Mouse (Mus musculus): ENCODE results near the gene Slc7a3.
"Not testable (repeated sequence)": the region's sequence is repeated elsewhere in the genome, so short reads cannot be mapped to it uniquely, and the experiment has no call there.

Slc7a3 gene

GRCm38 (mm10) chrX:101085920-101086319 lies at the start of gene Slc7a3:
Gene Slc7a3, minus strand, starts transcription at chrX:101086020.
- no peak for DNase-seq (ENCODE audit: low spot score)

DNA sequence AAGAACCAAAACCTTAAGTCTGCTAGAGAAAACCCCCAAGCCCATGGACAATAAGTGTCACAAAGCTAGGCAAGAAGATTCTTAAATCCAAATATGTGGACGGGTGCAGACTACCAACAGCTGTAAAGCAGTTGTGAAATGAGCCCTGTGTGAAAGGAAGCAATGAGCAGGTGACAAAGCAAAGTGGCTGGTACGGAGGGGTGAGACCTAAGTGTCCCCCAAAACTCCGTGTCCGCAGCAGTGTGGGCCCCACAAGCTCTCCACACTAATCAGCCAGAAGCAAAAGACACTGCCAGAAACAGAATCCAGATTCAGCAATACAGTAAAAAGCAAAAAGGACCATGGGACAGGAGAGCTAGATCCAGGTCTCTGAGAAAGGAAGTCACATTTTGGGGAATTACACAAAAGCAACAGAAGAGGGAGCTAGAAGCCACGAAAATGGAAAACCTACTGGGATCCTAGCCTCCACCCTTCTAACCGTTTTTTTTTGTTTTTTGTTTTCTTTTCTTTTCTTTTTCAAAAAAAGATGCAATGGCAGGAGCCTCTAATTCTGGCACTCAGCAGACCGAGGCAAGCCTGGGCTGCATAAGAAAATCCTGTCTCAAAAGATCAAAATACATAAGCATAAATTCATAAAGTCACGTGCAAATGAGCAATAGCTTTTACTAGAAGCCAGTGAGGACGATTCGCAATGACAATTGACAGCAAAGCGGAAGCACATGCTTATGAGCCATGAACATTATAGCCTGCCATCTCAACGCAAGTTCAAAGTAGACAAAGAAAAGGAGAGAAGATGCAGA lies 46.4 kb upstream of the Slc7a3 start:
- DNase-seq (ENCODE audit: low spot score): no peak

DNA sequence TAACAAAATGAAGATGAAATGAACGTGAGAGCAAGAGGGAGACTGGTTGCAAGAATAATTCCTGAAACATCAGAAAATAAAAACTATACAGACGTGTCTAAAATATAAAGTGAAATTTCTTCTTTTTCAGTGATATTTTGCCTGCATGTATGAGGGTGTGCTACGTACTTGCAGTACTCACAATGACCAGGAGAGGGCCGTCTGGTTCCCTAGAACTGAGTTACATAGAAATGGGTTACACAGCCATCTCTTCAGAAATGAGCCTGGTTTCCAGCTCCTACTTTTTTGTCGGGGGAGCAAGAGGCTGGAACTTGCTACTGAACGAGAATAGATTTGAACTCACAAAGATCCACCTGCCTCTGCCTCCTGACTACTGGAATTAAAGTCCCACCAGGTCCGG lies 45.2 kb upstream of the Slc7a3 start:
- peak; percentile 77 for DNase-seq (ENCODE audit: low spot score)

DNA sequence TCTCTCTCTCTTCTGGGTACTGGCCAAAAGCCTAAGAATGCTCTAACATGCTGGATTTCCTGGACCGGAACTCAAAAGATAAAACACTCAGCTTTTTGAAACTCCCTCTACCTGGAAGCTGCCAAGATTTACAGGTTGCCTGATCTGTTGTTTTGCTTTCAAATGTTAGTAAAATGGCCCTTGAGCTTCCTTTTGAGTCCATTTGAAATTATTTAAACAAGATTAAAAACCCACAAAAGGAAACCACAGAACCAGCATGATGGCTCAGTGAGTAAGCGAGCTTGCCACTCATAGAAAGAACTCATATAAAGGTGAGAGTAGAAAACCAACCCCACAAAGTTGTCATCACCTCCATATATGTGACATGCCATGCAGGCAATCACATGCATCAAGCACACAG lies 42.7 kb upstream of the Slc7a3 start:
- no peak for DNase-seq (ENCODE audit: low spot score)

DNA sequence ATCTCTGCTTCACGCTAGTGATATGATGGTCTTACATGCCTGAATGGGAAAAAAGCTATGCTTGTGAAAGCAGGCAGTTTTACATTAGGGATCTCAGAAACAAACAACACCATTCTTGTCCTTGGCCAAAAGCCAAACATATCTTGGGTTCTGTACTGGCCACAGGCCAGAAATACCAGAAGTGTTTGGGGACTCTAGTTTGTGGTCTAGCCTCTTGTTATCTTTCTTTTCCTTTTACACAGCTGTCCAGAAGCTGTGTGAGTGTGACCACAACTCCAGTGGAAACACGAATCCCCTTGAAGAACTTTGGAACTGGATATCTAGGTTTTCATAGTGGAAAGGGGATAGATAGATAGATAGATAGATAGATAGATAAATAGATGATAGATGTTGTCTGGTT lies 41.2 kb upstream of the Slc7a3 start:
- DNase-seq (ENCODE audit: low spot score): no peak

- no peak for DNase-seq (ENCODE audit: low spot score)
Observed at GRCm38 (mm10) chrX:101126474-101126955, 40.7 kb upstream of the Slc7a3 start.

DNA sequence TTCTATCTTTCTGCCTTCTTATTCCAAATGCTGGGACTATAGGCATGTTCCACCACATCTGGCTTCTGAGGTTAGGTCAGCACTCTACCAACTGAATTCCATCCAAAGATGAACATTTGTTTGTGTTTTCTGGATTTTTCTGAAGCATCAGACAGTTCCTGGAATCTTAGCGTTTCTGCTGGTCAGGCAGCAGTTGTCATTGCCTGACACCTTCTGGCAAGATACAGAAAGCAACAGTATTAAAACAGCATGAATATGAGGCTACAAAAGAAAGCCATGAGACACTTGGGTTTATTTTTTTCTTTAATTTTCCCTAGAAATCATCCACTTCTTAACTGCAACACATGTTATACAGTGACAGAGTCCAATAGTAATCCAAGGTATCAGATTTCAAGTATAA lies 34.7 kb upstream of the Slc7a3 start:
- DNase-seq (ENCODE audit: low spot score): no peak

GRCm38 (mm10) chrX:101085211-101085610 lies 609 bp downstream of the Slc7a3 start:
- DNase-seq (ENCODE audit: low spot score): not testable (repeated sequence)

DNA sequence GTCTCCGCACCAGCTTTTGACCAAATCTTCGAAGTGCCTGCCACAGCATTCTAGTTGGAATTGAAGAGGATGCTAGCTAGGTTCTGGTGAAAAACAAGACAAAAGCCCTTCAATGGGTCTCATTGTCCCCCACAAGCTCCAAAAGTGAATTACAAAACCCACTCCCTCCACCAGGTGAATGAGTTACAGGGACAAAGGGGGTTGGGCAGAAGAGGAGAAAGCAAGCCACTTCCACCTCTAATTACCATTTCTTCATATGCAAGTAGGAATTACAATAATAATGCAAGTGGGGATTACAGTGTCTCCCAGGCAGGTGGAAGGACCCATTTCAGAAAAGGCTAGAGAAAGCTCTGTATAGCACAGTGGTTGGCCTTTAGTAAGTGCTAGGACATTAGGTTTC lies 1.6 kb downstream of the Slc7a3 start:
- DNase-seq (ENCODE audit: low spot score): no peak

DNA sequence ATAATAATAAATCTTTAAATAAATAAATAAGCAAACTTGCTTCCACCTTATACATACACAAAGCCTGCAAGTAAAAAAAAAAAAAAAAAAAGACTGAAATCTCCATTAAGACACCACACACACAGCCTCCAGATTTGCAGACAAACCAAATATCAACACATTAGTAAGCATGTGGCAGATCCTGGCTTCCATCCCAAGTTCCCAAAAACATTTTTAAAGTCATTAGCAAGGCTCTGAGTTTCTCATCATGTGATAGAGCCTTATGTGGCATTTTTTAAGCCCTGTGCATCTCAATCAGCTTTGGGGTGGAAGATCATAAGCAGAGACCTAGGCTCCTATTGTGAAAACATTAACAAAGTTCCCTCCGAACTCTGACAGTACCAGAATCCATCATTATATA lies 20.6 kb downstream of the Slc7a3 start:
- no peak for DNase-seq (ENCODE audit: low spot score)

DNA sequence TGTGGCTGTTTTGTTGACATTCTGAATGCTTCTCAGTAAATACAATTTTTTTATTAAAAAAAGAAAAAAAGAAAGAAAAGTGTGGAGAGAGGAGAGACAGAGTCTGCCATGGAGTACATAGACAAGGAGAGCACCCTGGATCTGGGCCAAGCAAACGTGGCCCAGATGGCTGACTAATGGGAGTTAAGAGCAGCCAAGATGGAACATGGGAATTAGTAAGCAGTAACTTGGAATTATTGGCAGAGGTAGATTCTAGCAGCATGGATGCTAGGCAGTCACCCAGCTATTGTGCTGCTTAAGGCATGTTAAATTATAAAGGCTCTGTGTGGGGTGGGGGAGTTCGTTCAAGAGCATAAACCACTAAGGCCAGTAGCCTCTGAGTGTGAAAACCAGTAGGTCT lies 22.3 kb downstream of the Slc7a3 start:
- DNase-seq (ENCODE audit: low spot score): no peak

- DNase-seq (ENCODE audit: low spot score): peak; percentile 38
Observed at GRCm38 (mm10) chrX:101059541-101059940, 26.3 kb downstream of the Slc7a3 start, which contains the start of gene Tex11. Gene Tex11, minus strand, starts transcription at chrX:101059667.
